Mouse (Mus musculus): ENCODE measurements around the gene Gas2l1. TPM values are rescaled to one million over a fixed set of nuclear protein-coding genes. Genes with fewer than 3 reads are reported as not detected.

The Gas2l1 gene
- polyA plus RNA-seq, 1 experiment from 2014 or later = 39.4 TPM

- Histone ChIP-seq H3K4me1 (peaks cover 59% of the 10 kb centered on the region), H3K27me3 (peaks cover 69% of the 10 kb centered on the region), H3K9me3 (replicated peaks) (no peaks in the 10 kb centered on the region), H3K4me2 (replicated peaks) (no peak overlapping the region), H3K9ac (peak overlapping the region; percentile 19; the same call in 1 of the 2 replicates), H3K36me3 (peaks cover 3% of the 10 kb centered on the region; the same call in 1 of the 2 replicates), H3K27ac (no peak overlapping the region), H3K4me3 (no peak overlapping the region)
- WGBS = 63% methylated on average over 13 of the region's 13 CpGs
- ATAC-seq (ENCODE audit: low FRiP score) = no peak
Observed at GRCm38 (mm10) chr11:5062860-5063505, 2.1 kb downstream of the Gas2l1 start.

- H3K36me3 ChIP-seq = no peaks in the 10 kb centered on the region
- 23% methylated on average over 13 of the region's 13 CpGs for WGBS
- peak overlapping the region; percentile 62 for H3K4me2 ChIP-seq (replicated peaks)
- peaks cover 65% of the 10 kb centered on the region for H3K4me1 ChIP-seq
- peak overlapping the region; percentile 27 for H3K4me3 ChIP-seq
- H3K9ac ChIP-seq = no peak overlapping the region
- no peaks in the 10 kb centered on the region for H3K9me3 ChIP-seq (replicated peaks)
- ATAC-seq (ENCODE audit: low FRiP score) = no peak
- peaks cover 76% of the 10 kb centered on the region for H3K27me3 ChIP-seq
- H3K27ac ChIP-seq = no peak overlapping the region
Observed at GRCm38 (mm10) chr11:5062326-5062725, 2.8 kb downstream of the Gas2l1 start.

GRCm38 (mm10) chr11:5061413-5062139 is 3.6 kb downstream of the Gas2l1 start:
- peaks cover 83% of the 10 kb centered on the region for H3K27me3 ChIP-seq
- peak overlapping the region; percentile 27 for H3K4me3 ChIP-seq
- H3K4me2 ChIP-seq (replicated peaks) = peak overlapping the region; percentile 62
- 1% methylated on average over 61 of the region's 62 CpGs for WGBS
- H3K27ac ChIP-seq = no peak overlapping the region
- no peaks in the 10 kb centered on the region for H3K36me3 ChIP-seq
- ATAC-seq (ENCODE audit: low FRiP score) = peak; percentile 10; the same call in 1 of the 2 replicates
- H3K4me1 ChIP-seq = peaks cover 70% of the 10 kb centered on the region
- H3K9ac ChIP-seq = peak overlapping the region; percentile 59
- no peaks in the 10 kb centered on the region for H3K9me3 ChIP-seq (replicated peaks)

- no peak overlapping the region for H3K27ac ChIP-seq
- H3K4me3 ChIP-seq = peak overlapping the region; percentile 27
- peak overlapping the region; percentile 59; the same call in 1 of the 2 replicates for H3K9ac ChIP-seq
- H3K4me2 ChIP-seq (replicated peaks) = peak overlapping the region; percentile 62
- 48% methylated on average over 28 of the region's 28 CpGs for WGBS
- no peaks in the 10 kb centered on the region for H3K36me3 ChIP-seq
- H3K9me3 ChIP-seq (replicated peaks) = no peaks in the 10 kb centered on the region
- H3K4me1 ChIP-seq = peaks cover 77% of the 10 kb centered on the region
- H3K27me3 ChIP-seq = peaks cover 90% of the 10 kb centered on the region
- 0 out of 2 replicates have a peak, but pooled peaks have one; percentile 0 for ATAC-seq (ENCODE audit: low FRiP score)
Observed at GRCm38 (mm10) chr11:5060756-5061412, 4.2 kb downstream of the Gas2l1 start.

- H3K4me3 ChIP-seq = no peak overlapping the region
- no peak overlapping the region for H3K4me2 ChIP-seq (replicated peaks)
- H3K9me3 ChIP-seq (replicated peaks) = no peaks in the 10 kb centered on the region
- no peak overlapping the region for H3K9ac ChIP-seq
- no peak for ATAC-seq (ENCODE audit: low FRiP score)
- H3K4me1 ChIP-seq = peaks cover 75% of the 10 kb centered on the region
- no peak overlapping the region for H3K27ac ChIP-seq
- 10% methylated on average over 27 of the region's 27 CpGs for WGBS
- peaks cover 98% of the 10 kb centered on the region for H3K27me3 ChIP-seq
- H3K36me3 ChIP-seq = no peaks in the 10 kb centered on the region
Observed at GRCm38 (mm10) chr11:5059704-5060156, 5.4 kb downstream of the Gas2l1 start.

- Histone ChIP-seq H3K9ac (no peak overlapping the region), H3K4me1 (peaks cover 70% of the 10 kb centered on the region), H3K36me3 (no peaks in the 10 kb centered on the region), H3K4me3 (0 out of 2 replicates have a peak overlapping the region, but pooled peaks have one; percentile 8), H3K27ac (no peak overlapping the region), H3K4me2 (replicated peaks) (no peak overlapping the region), H3K9me3 (replicated peaks) (no peaks in the 10 kb centered on the region), H3K27me3 (peaks cover 93% of the 10 kb centered on the region)
- WGBS = 24% methylated on average over 14 of the region's 14 CpGs
- ATAC-seq (ENCODE audit: low FRiP score) = no peak
Observed at GRCm38 (mm10) chr11:5059230-5059629, 5.9 kb downstream of the Gas2l1 start.

GRCm38 (mm10) chr11:5058783-5059182 is 6.3 kb downstream of the Gas2l1 start:
- Histone ChIP-seq H3K9ac (no peak overlapping the region), H3K27ac (no peak overlapping the region), H3K9me3 (replicated peaks) (no peaks in the 10 kb centered on the region), H3K4me3 (0 out of 2 replicates have a peak overlapping the region, but pooled peaks have one; percentile 8), H3K4me2 (replicated peaks) (peak overlapping the region; percentile 88; the same call in 1 of the 2 replicates), H3K27me3 (peaks cover 88% of the 10 kb centered on the region), H3K4me1 (peaks cover 65% of the 10 kb centered on the region), H3K36me3 (no peaks in the 10 kb centered on the region)
- WGBS = 29% methylated on average over 9 of the region's 9 CpGs
- ATAC-seq (ENCODE audit: low FRiP score) = no peak

GRCm38 (mm10) chr11:5057856-5058641 is 7.1 kb downstream of the Gas2l1 start, which contains the start of gene Rasl10a:
Gene Rasl10a (plus strand): TSS chr11:5058128.
- ATAC-seq (ENCODE audit: low FRiP score) = 0 out of 2 replicates have a peak, but pooled peaks have one; percentile 1
- H3K27me3 ChIP-seq = peaks cover 81% of the 10 kb centered on the region
- peak within 1 kb of the TSS; percentile 88 for H3K4me2 ChIP-seq (replicated peaks)
- H3K27ac ChIP-seq = no peak within 1 kb of the TSS
- peak within 1 kb of the TSS; percentile 59 for H3K9ac ChIP-seq
- H3K4me1 ChIP-seq = peaks cover 59% of the 10 kb centered on the region
- H3K9me3 ChIP-seq (replicated peaks) = no peaks in the 10 kb centered on the region
- WGBS = 3% methylated on average over 70 of the region's 77 CpGs
- peak within 1 kb of the TSS; percentile 43 for H3K4me3 ChIP-seq
- no peaks in the 10 kb centered on the region for H3K36me3 ChIP-seq

GRCm38 (mm10) chr11:5057541-5057855 is 7.6 kb downstream of the Gas2l1 start:
- peak overlapping the region; percentile 88 for H3K4me2 ChIP-seq (replicated peaks)
- H3K4me3 ChIP-seq = peak overlapping the region; percentile 43
- H3K36me3 ChIP-seq = no peaks in the 10 kb centered on the region
- WGBS = 14% methylated on average over 8 of the region's 8 CpGs
- peaks cover 76% of the 10 kb centered on the region for H3K27me3 ChIP-seq
- ATAC-seq (ENCODE audit: low FRiP score) = no peak
- no peak overlapping the region for H3K27ac ChIP-seq
- peak overlapping the region; percentile 59; the same call in 1 of the 2 replicates for H3K9ac ChIP-seq
- H3K9me3 ChIP-seq (replicated peaks) = no peaks in the 10 kb centered on the region
- peaks cover 54% of the 10 kb centered on the region for H3K4me1 ChIP-seq

GRCm38 (mm10) chr11:5057064-5057463 is 8.1 kb downstream of the Gas2l1 start:
- H3K4me1 ChIP-seq = peaks cover 49% of the 10 kb centered on the region

More at GRCm38 (mm10) chr11:5057064-5057463, 8.1 kb downstream of the Gas2l1 start:
- no peaks in the 10 kb centered on the region for H3K9me3 ChIP-seq (replicated peaks)
- H3K4me2 ChIP-seq (replicated peaks) = no peak overlapping the region
- peaks cover 74% of the 10 kb centered on the region for H3K27me3 ChIP-seq
- no peak overlapping the region for H3K9ac ChIP-seq
- ATAC-seq (ENCODE audit: low FRiP score) = no peak
- WGBS = 50% methylated on average over 8 of the region's 8 CpGs
- no peak overlapping the region for H3K27ac ChIP-seq
- H3K36me3 ChIP-seq = no peaks in the 10 kb centered on the region
- H3K4me3 ChIP-seq = no peak overlapping the region
